ENCODE assay signal across 9 mouse cellular contexts in the genomic region with DNA sequence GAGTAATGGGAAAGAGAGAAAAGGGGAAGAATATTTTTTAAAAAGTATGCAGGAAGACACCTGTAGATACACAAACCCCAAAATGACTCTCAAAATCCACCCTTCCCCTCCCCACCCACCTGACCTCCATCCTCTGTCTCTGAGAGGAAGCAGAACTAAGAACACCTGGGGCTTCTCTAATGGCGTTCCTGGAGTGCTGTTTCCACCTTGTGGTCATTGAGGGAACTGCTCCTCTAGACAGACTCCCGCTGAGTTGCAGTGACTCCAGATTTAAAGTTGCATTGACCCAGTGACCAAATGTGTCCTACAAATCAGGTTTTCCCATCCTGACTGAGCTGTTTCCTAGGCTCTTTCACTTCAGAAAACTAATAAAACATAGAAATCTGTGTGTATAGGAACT. TPM values are rescaled to one million over a fixed set of nuclear protein-coding genes. Genes with fewer than 3 reads are reported as not detected.
A peak's percentile ranks its signal among the peaks of the same experiment; 100 is the strongest.
DNase-seq lines count a peak whose midpoint lies in the region; ATAC-seq and TF ChIP-seq lines count a peak whose summit lies in the region.
"Had no signal": no experiment of that assay in that cellular context is flagged by ENCODE, and none has a peak within 500 bp of the region (broad histone marks: within the 10 kb centered on the region; RNA-seq: fewer than 3 reads in every experiment).

No protein-coding gene starts in this region.

- no peak overlapping the region for H3K4me2 ChIP-seq in CH12.LX (ENCODE audit: insufficient read depth, low read depth, poor library complexity, severe bottlenecking)
- H3K4me2 ChIP-seq in neural tube, embryonic 12.5 days (replicated peaks): no peak overlapping the region
- H3K4me2 ChIP-seq: hindbrain, embryonic 15.5 days had no signal

- H3K9ac ChIP-seq in CH12.LX (ENCODE audit: insufficient read depth, low read depth): no peak overlapping the region
- H3K9ac ChIP-seq in neural tube, embryonic 12.5 days: no peak overlapping the region
- H3K9ac ChIP-seq: hindbrain, embryonic 15.5 days had no signal

- H3K9me3 ChIP-seq in CH12.LX (replicated peaks; ENCODE audit: low read length): no peaks in the 10 kb centered on the region
- no peaks in the 10 kb centered on the region for H3K9me3 ChIP-seq in neural tube, embryonic 12.5 days
- H3K9me3 ChIP-seq: hindbrain, embryonic 15.5 days had no signal

- no peak for TF ChIP-seq EP300 in CH12.LX (IDR thresholded peaks at IDR 0.05; ENCODE audit: low read length)

- H3K36me3 ChIP-seq in CH12.LX (replicated peaks in 1 of 2; ENCODE audit: control insufficient read depth in 1 of 2, insufficient read depth in 1 of 2, low read length in 1 of 2): no peaks in the 10 kb centered on the region
- no peaks in the 10 kb centered on the region for H3K36me3 ChIP-seq in neural tube, embryonic 12.5 days
- H3K36me3 ChIP-seq: hindbrain, embryonic 15.5 days had no signal

- dilution Hi-C loops in CH12.LX (cut with MboI; ENCODE audit: extremely low pct_ligation_motif_present, extremely low pct_unique_long_range_greater_than_20kb, low sequenced_read_pairs): no loop called here

- DNase-seq in 3134 (ENCODE audit: extremely low read depth, insufficient read length, low spot score) (peak; percentile 19), CH12.LX (ENCODE audit: extremely low read depth) (peak; percentile 77)
- peak; percentile 5 for DNase-seq in c-Kit-negative CD71-positive TER-119-positive erythroid progenitor cells, embryonic 14.5 days (ENCODE audit: low read depth, low spot score)
- DNase-seq in fibroblast of lung, adult 2 months (ENCODE audit: low read depth): peak; percentile 36
- DNase-seq in left cerebral cortex, postnatal 10 days (ENCODE audit: extremely low spot score in 1 of 2, low spot score in 2 of 2): peak; percentile 55 to 58
- DNase-seq in thymus, postnatal 0 days (ENCODE audit: low spot score): peak; percentile 77

- intact Hi-C loops in left cerebral cortex, postnatal 10 days (cut with DNase I): loop anchor here (2.0 to 5.0 kb wide), 2 partner anchors 132 to 1087 kb away; no protein-coding TSS in a partner anchor

- H3K4me1 ChIP-seq in CH12.LX (ENCODE audit: control insufficient read depth in 1 of 2, insufficient read depth in 2 of 2): peaks cover 0 to 5% of the 10 kb centered on the region in 2 experiments; a peak in 2 of 4 replicates
- no peaks in the 10 kb centered on the region for H3K4me1 ChIP-seq in neural tube, embryonic 12.5 days
- H3K4me1 ChIP-seq: hindbrain, embryonic 15.5 days had no signal

- H3K27ac ChIP-seq in CH12.LX (ENCODE audit: insufficient read depth, low read depth): no peak overlapping the region
- H3K27ac ChIP-seq in neural tube, embryonic 12.5 days: no peak overlapping the region
- H3K27ac ChIP-seq: hindbrain, embryonic 15.5 days had no signal

- no peak for TF ChIP-seq POLR2A in CH12.LX (IDR thresholded peaks at IDR 0.05; ENCODE audit: low read depth, low read length)

- in situ Hi-C loops in CH12.LX (cut with MboI; ENCODE audit: low pct_ligation_motif_present, low pct_unique_long_range_greater_than_20kb, low sequenced_read_pairs): no loop called here

- ATAC-seq in inflammation-experienced regulatory T-cells, adult 6 months: peak; percentile 84
- ATAC-seq in neural tube, embryonic 12.5 days (ENCODE audit: low FRiP score, low read depth): peak; percentile 66; the same call in 1 of the 2 replicates

- no peaks in the 10 kb centered on the region for H3K79me2 ChIP-seq in CH12.LX (replicated peaks; ENCODE audit: control insufficient read depth, extremely low read depth, insufficient read depth, poor library complexity, severe bottlenecking)

- WGBS in neural tube, embryonic 12.5 days: 3% methylated on average over 2 of the region's 2 CpGs

- TF ChIP-seq CTCF in CH12.LX (conservative IDR thresholded peaks at IDR 0.05 in 1 of 2, IDR thresholded peaks at IDR 0.05 in 1 of 2; ENCODE audit: low read depth in 2 of 2, low read length in 2 of 2): peak; percentile 89 to 90

- no peaks in the 10 kb centered on the region for H3K27me3 ChIP-seq in CH12.LX (replicated peaks)
- H3K27me3 ChIP-seq in neural tube, embryonic 12.5 days (replicated peaks): no peaks in the 10 kb centered on the region
- H3K27me3 ChIP-seq: hindbrain, embryonic 15.5 days had no signal

- peak; percentile 97 for TF ChIP-seq RAD21 in CH12.LX (IDR thresholded peaks at IDR 0.05; ENCODE audit: low read depth, low read length)

- H3K4me3 ChIP-seq in CH12.LX (replicated peaks in 1 of 3; ENCODE audit: low read depth in 2 of 3, low read length in 2 of 3, poor library complexity in 1 of 3): no peak overlapping the region
- H3K4me3 ChIP-seq in neural tube, embryonic 12.5 days: no peak overlapping the region
- H3K4me3 ChIP-seq: hindbrain, embryonic 15.5 days had no signal

TF ChIP-seq in CH12.LX, 34 proteins besides CTCF, POLR2A, EP300 and RAD21:
- TF ChIP-seq USF1 (IDR thresholded peaks at IDR 0.05; ENCODE audit: low read depth, low read length) (no peak), CHD1 (IDR thresholded peaks at IDR 0.05; ENCODE audit: low read depth, low read length) (no peak), ZMIZ1 (IDR thresholded peaks at IDR 0.05; ENCODE audit: low read depth, low read length) (no peak), MXI1 (IDR thresholded peaks at IDR 0.05; ENCODE audit: low read depth, low read length) (no peak), HCFC1 (IDR thresholded peaks at IDR 0.05; ENCODE audit: low read depth, low read length) (no peak), KAT2A (IDR thresholded peaks at IDR 0.05; ENCODE audit: insufficient replicate concordance, low read length) (no peak), NRF1 (IDR thresholded peaks at IDR 0.05; ENCODE audit: low read depth, low read length) (no peak), ETS1 (conservative IDR thresholded peaks at IDR 0.05; ENCODE audit: low read depth, low read length) (no peak), USF2 (conservative IDR thresholded peaks at IDR 0.05; ENCODE audit: low read depth, low read length) (no peak), ZC3H11A (IDR thresholded peaks at IDR 0.05; ENCODE audit: low read depth, low read length) (peak; percentile 47), SMC3 (IDR thresholded peaks at IDR 0.05; ENCODE audit: low read depth, low read length) (peak; percentile 86), ELF1 (IDR thresholded peaks at IDR 0.05; ENCODE audit: low read depth, low read length) (no peak), TCF12 (IDR thresholded peaks at IDR 0.05; ENCODE audit: low read depth, low read length) (peak; percentile 37; the same call in 1 of the 2 replicates), CHD2 (IDR thresholded peaks at IDR 0.05; ENCODE audit: low read length) (no peak), MAZ (IDR thresholded peaks at IDR 0.05; ENCODE audit: low read depth, low read length) (no peak), TBP (conservative IDR thresholded peaks at IDR 0.05; ENCODE audit: low read depth, low read length) (no peak), BHLHE40 (IDR thresholded peaks at IDR 0.05; ENCODE audit: low read depth, low read length) (no peak), IRF4 (IDR thresholded peaks at IDR 0.05; ENCODE audit: low read depth, low read length) (peak; percentile 37; the same call in 1 of the 2 replicates), ZKSCAN1 (IDR thresholded peaks at IDR 0.05; ENCODE audit: borderline replicate concordance, low read depth, low read length) (no peak), UBTF (IDR thresholded peaks at IDR 0.05; ENCODE audit: low read depth, low read length) (no peak)

RNA-seq across cellular contexts. Expression of gene Slc12a1, which starts 36.9 kb away (rescaled TPM):
- total RNA-seq in CH12.LX (2012; rRNA removed): 0.04 and 0.08 TPM in 2 replicates
- total RNA-seq in CH12.LX (2014; rRNA removed): 0.05 TPM in 1 of 2 replicates, not detected in the other
- 0.07 TPM in 1 of 2 replicates, not detected in the other for polyA plus RNA-seq in CH12.LX (2012; ENCODE audit: insufficient read length, low read depth)
- polyA plus RNA-seq in inflammation-experienced regulatory T-cells, adult 6 months (2017; shearing (Covaris generic)): not detected
- under 1 TPM in 1 of 2 experiments, not detected in 1; 0.17 TPM for total RNA-seq in left cerebral cortex, postnatal 10 days (2021)
- polyA plus RNA-seq in neural tube, embryonic 12.5 days (2016; fragmentation: Nextera tagmentation; extraction: Ambion mirVana): 0.04 and 0.10 TPM in 2 replicates
- polyA plus RNA-seq in thymus, postnatal 0 days (2015; fragmentation: Nextera tagmentation; extraction: Ambion mirVana): 0.04 and 0.08 TPM in 2 replicates

RNA-seq across cellular contexts. Expression of gene Ctxn2, which starts 52.7 kb away (rescaled TPM):
- total RNA-seq in CH12.LX (2012; rRNA removed): not detected in 2 replicates
- total RNA-seq in CH12.LX (2014; rRNA removed): not detected in 2 replicates
- polyA plus RNA-seq in CH12.LX (2012; ENCODE audit: insufficient read length, low read depth): not detected in 2 replicates
- not detected for polyA plus RNA-seq in inflammation-experienced regulatory T-cells, adult 6 months (2017; shearing (Covaris generic))
- total RNA-seq in left cerebral cortex, postnatal 10 days (2021): 10 to 100 TPM in 1 of 2 experiments, 1 to 10 TPM in 1; 7.0 to 11.4 TPM
- 0.59 and 1.0 TPM in 2 replicates for polyA plus RNA-seq in neural tube, embryonic 12.5 days (2016; fragmentation: Nextera tagmentation; extraction: Ambion mirVana)
- polyA plus RNA-seq in thymus, postnatal 0 days (2015; fragmentation: Nextera tagmentation; extraction: Ambion mirVana): not detected in 2 replicates

RNA-seq across cellular contexts. Expression of gene Dut, which starts 57.8 kb away (rescaled TPM):
- total RNA-seq in CH12.LX (2012; rRNA removed) (197 and 272 TPM in 2 replicates), CH12.LX (2014; rRNA removed) (348 and 351 TPM in 2 replicates)
- 228 and 232 TPM in 2 replicates for polyA plus RNA-seq in CH12.LX (2012; ENCODE audit: insufficient read length, low read depth)
- polyA plus RNA-seq in inflammation-experienced regulatory T-cells, adult 6 months (2017; shearing (Covaris generic)): 100 to 1,000 TPM in 1 of 3 experiments, 10 to 100 TPM in 2; 40.9 to 169 (median 51.5) TPM
- 10 to 100 TPM; 37.8 to 39.3 TPM for total RNA-seq in left cerebral cortex, postnatal 10 days (2021)
- 105 and 124 TPM in 2 replicates for polyA plus RNA-seq in neural tube, embryonic 12.5 days (2016; fragmentation: Nextera tagmentation; extraction: Ambion mirVana)
- 384 and 399 TPM in 2 replicates for polyA plus RNA-seq in thymus, postnatal 0 days (2015; fragmentation: Nextera tagmentation; extraction: Ambion mirVana)

Comparison
In these comparisons a context has a peak if more than half of its experiments do, and no peak if none do; other contexts are left out.
1. DNase-seq: peak in every context shown above with its lines; median percentile 77 in CH12.LX; 77 in thymus, postnatal 0 days; 56 in left cerebral cortex, postnatal 10 days; 36 in fibroblast of lung, adult 2 months; 19 in 3134; 5 in c-Kit-negative CD71-positive TER-119-positive erythroid progenitor cells, embryonic 14.5 days.